Mouse (Mus musculus): Measurements from ENCODE around the gene Zscan4e.
"Not testable (repeated sequence)": the region's sequence is repeated elsewhere in the genome, so short reads cannot be mapped to it uniquely, and the experiment has no call there.

Zscan4e gene

GRCm38 (mm10) chr7:11310582-11310981, at the start of gene Zscan4e:
Gene Zscan4e, minus strand, starts transcription at chr7:11310682.
- DNase-seq (ENCODE audit: low spot score) = not testable (repeated sequence)
